ENCODE assay signal across 46 mouse cellular contexts in the genomic region with DNA sequence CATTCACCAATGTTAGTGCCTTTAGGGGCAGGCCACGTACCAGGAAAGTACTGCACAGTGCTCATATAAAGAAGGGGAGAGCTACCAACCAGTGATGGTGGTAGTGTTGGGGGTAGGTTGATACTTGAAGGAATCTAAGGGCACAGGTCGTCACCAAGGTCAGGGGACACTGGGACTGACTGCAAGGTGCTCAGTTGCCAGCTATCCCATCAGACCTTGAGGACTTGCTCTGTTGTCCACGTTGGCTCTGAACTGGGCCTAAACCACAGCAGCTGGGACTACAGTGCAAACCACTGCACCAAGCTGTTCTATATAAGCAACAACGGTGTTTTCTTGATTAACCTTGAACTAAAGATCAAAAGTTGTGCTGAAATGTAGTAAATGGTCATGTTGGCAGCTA. TPM values are rescaled to one million over a fixed set of nuclear protein-coding genes. Genes with fewer than 3 reads are reported as not detected.
"Had no signal": no experiment of that assay in that cellular context is flagged by ENCODE, and none has a peak within 500 bp of the region (broad histone marks: within the 10 kb centered on the region; RNA-seq: fewer than 3 reads in every experiment).

No protein-coding gene starts in this region.

- ATAC-seq: liver, embryonic 12.5 days; liver, postnatal 0 days; lung, postnatal 0 days; midbrain, embryonic 13.5 days; midbrain, embryonic 15.5 days; midbrain, embryonic 16.5 days had no signal

- H3K27ac ChIP-seq: left cerebral cortex, adult 2 months; limb, embryonic 10.5 days; limb, embryonic 12.5 days; limb, embryonic 13.5 days; limb, embryonic 15.5 days; liver, embryonic 12.5 days; liver, embryonic 13.5 days; liver, embryonic 14.5 days; liver, embryonic 15.5 days; lung, embryonic 15.5 days; macrophage; midbrain, embryonic 10.5 days; midbrain, embryonic 12.5 days; midbrain, embryonic 13.5 days; midbrain, embryonic 15.5 days; neural tube, embryonic 12.5 days had no signal

- H3K4me1 ChIP-seq: limb, embryonic 12.5 days; liver, embryonic 15.5 days; lung, embryonic 15.5 days; midbrain, embryonic 10.5 days; midbrain, embryonic 12.5 days; midbrain, embryonic 13.5 days; midbrain, embryonic 15.5 days; neural tube, embryonic 12.5 days had no signal

- H3K27me3 ChIP-seq: limb, embryonic 12.5 days; limb, embryonic 13.5 days; limb, embryonic 15.5 days; liver, embryonic 12.5 days; liver, embryonic 13.5 days; liver, embryonic 15.5 days; lung, embryonic 15.5 days; midbrain, embryonic 12.5 days; midbrain, embryonic 13.5 days; midbrain, embryonic 15.5 days; neural tube, embryonic 12.5 days had no signal

- H3K4me2 ChIP-seq: limb, embryonic 12.5 days; limb, embryonic 13.5 days; limb, embryonic 15.5 days; liver, embryonic 11.5 days; liver, embryonic 12.5 days; liver, embryonic 13.5 days; liver, embryonic 15.5 days; lung, embryonic 14.5 days; lung, embryonic 15.5 days; midbrain, embryonic 11.5 days; midbrain, embryonic 12.5 days; midbrain, embryonic 13.5 days; midbrain, embryonic 15.5 days; neural tube, embryonic 12.5 days had no signal

- H3K4me3 ChIP-seq: left cerebral cortex, adult 2 months; limb, embryonic 10.5 days; limb, embryonic 12.5 days; limb, embryonic 13.5 days; limb, embryonic 15.5 days; liver, embryonic 12.5 days; liver, embryonic 13.5 days; liver, embryonic 15.5 days; lung, embryonic 15.5 days; midbrain, embryonic 10.5 days; midbrain, embryonic 12.5 days; midbrain, embryonic 13.5 days; midbrain, embryonic 15.5 days; neural tube, embryonic 12.5 days had no signal

- H3K9me3 ChIP-seq: limb, embryonic 10.5 days; limb, embryonic 12.5 days; limb, embryonic 13.5 days; limb, embryonic 15.5 days; liver, embryonic 12.5 days; liver, embryonic 13.5 days; liver, embryonic 15.5 days; lung, embryonic 15.5 days; midbrain, embryonic 10.5 days; midbrain, embryonic 12.5 days; midbrain, embryonic 13.5 days; midbrain, embryonic 15.5 days; neural tube, embryonic 12.5 days had no signal

- DNase-seq: left cerebral cortex, postnatal 4 days; liver; liver, embryonic 13.5 days; liver, postnatal 0 days; lung, adult 18-20 months; lung, adult 2 months; lung, embryonic 14.5 days; lung, postnatal 10 days; lung, postnatal 14 days; lung, postnatal 36 days; lung, postnatal 4 days; midbrain, embryonic 14.5 days had no signal

- H3K9ac ChIP-seq: limb, embryonic 12.5 days; limb, embryonic 13.5 days; limb, embryonic 15.5 days; liver, embryonic 12.5 days; liver, embryonic 13.5 days; liver, embryonic 14.5 days; liver, embryonic 15.5 days; liver, postnatal 0 days; lung, embryonic 14.5 days; lung, embryonic 15.5 days; midbrain, embryonic 12.5 days; midbrain, embryonic 13.5 days; midbrain, embryonic 15.5 days; neural tube, embryonic 12.5 days had no signal

RNA-seq across cellular contexts. Expression of gene Gm12248, which starts 30.3 kb away (rescaled TPM):
- total RNA-seq: left cerebral cortex, adult 18-20 months; left cerebral cortex, adult 2 months; left cerebral cortex, adult 8-10 months; left cerebral cortex, postnatal 10 days; left cerebral cortex, postnatal 14 days; left cerebral cortex, postnatal 25 days; left cerebral cortex, postnatal 36 days; left cerebral cortex, postnatal 4 days; liver, adult 2 months; megakaryocyte progenitor cell, adult 5-6 weeks; megakaryocyte-erythroid progenitor cell, adult 5-6 weeks; monocyte, adult 5-6 weeks had no signal
- polyA plus RNA-seq: limb, embryonic 10.5 days; limb, embryonic 11.5 days; limb, embryonic 12.5 days; limb, embryonic 13.5 days; limb, embryonic 14.5 days; limb, embryonic 15.5 days; liver, embryonic 11.5 days; liver, embryonic 12.5 days; liver, embryonic 13.5 days; liver, embryonic 14.5 days; liver, embryonic 15.5 days; liver, embryonic 16.5 days; liver, postnatal 0 days; lung, embryonic 14.5 days; lung, embryonic 15.5 days; lung, embryonic 16.5 days; macrophage; midbrain, embryonic 10.5 days; midbrain, embryonic 11.5 days; midbrain, embryonic 12.5 days; midbrain, embryonic 13.5 days; midbrain, embryonic 14.5 days; neural tube, embryonic 11.5 days; neural tube, embryonic 12.5 days had no signal
